Mouse (Mus musculus) brown adipose tissue, adult 24 weeks (tissue): ENCODE measurements around the gene Ccdc174. TPM values are rescaled to one million over a fixed set of nuclear protein-coding genes. Genes with fewer than 3 reads are reported as not detected.
"Not testable (repeated sequence)": the region's sequence is repeated elsewhere in the genome, so short reads cannot be mapped to it uniquely, and the experiment has no call there.

Experiments used
- H3K27ac ChIP-seq: fragments of 200-500 bp; replicated peaks from 2 replicates; pipeline ENCODE4 v1.5.1; 2012; ENCODE audit warnings: low read depth, mild to moderate bottlenecking, low read length
- H3K4me1 ChIP-seq: fragments of 200-500 bp; 2 replicates; pipeline ENCODE4 v1.6.1; 2012; ENCODE audit warnings: low read length, mixed read lengths; ENCODE audit not compliant: control insufficient read depth, insufficient read depth, insufficient read length
- H3K4me3 ChIP-seq: fragments of 200-500 bp; 2 replicates; pipeline ENCODE4 v1.5.1; 2012; ENCODE audit warnings: low read depth, mild to moderate bottlenecking, low read length, moderate library complexity; ENCODE audit not compliant: insufficient read depth
- polyA plus RNA-seq: library from polyadenylated mRNA; stranded (reverse); fragments of >200 nt; gene quantifications from 2 replicates; pipeline ENCODE4 v1.2.4, GENCODE M21; 2012; ENCODE audit not compliant: missing spikeins, insufficient read depth, insufficient read length

Ccdc174 gene
- polyA plus RNA-seq, 1 experiment, result 16.5 TPM

DNA sequence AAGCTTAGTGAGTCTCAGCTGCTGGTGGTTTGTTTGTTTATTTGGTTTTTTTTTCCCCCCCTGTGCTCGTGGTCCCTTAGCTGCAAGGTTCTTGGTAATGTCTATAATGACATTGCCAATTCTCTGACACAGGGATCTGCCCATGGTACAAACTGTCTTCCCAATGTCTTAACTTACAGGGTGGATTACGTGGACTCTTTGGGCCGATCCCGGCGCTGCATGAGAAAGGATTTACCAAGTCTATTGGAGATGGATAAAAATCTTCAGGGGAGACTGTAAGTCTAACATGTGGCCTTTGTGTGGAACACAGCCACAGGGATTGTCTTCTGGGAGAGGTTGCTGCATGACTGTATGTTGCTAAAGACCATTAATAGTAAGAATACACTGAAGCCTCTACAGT, 12.8 kb downstream of the Ccdc174 start:
- Histone ChIP-seq H3K4me3 (no peak overlapping the region), H3K4me1 (no peaks in the 10 kb centered on the region), H3K27ac (no peak overlapping the region)

GRCm38 (mm10) chr6:91891776-91892175, 13.9 kb downstream of the Ccdc174 start:
- Histone ChIP-seq H3K27ac (no peak overlapping the region), H3K4me1 (no peaks in the 10 kb centered on the region), H3K4me3 (no peak overlapping the region)

GRCm38 (mm10) chr6:91896783-91897182, 18.9 kb downstream of the Ccdc174 start:
- H3K4me3 ChIP-seq, result no peak overlapping the region
- H3K4me1 ChIP-seq, result no peaks in the 10 kb centered on the region
- H3K27ac ChIP-seq, result no peak overlapping the region

GRCm38 (mm10) chr6:91901505-91901904, 23.7 kb downstream of the Ccdc174 start:
- Histone ChIP-seq H3K4me3 (no peak overlapping the region), H3K27ac (no peak overlapping the region), H3K4me1 (no peaks in the 10 kb centered on the region)

- not testable (repeated sequence) for H3K4me3 ChIP-seq, H3K27ac ChIP-seq, H3K4me1 ChIP-seq
Measured at GRCm38 (mm10) chr6:91902509-91902908, 24.7 kb downstream of the Ccdc174 start, which contains the start of gene 4930590J08Rik. TSS of gene 4930590J08Rik (plus strand) at chr6:91902809.

- Histone ChIP-seq H3K4me1 (no peaks in the 10 kb centered on the region), H3K4me3 (no peak overlapping the region), H3K27ac (no peak overlapping the region)
Measured at GRCm38 (mm10) chr6:91914011-91914410, 36.2 kb downstream of the Ccdc174 start.

DNA sequence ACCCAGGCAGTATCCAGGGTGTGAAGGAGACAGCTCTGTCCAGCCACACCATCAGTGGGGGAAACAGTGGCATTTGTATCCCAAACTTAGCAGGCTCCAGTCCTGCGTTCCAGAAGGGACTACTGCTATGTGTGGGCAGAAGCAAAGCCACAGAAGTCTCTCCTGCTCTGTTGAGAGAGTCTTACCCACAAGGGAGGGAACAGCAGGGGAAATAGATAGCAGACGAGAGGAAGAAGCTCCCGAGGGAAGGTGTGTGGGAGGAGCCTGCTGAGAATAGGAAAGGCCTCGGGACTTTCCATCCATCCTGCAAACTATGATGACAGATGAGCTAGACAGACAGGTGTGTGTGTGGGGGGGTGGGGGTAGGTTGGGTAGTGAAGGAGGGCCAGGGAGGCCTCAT, 39.4 kb downstream of the Ccdc174 start:
- Histone ChIP-seq H3K4me1 (no peaks in the 10 kb centered on the region), H3K27ac (no peak overlapping the region), H3K4me3 (no peak overlapping the region)

GRCm38 (mm10) chr6:91917716-91918115, 39.9 kb downstream of the Ccdc174 start:
- no peak overlapping the region for H3K27ac ChIP-seq
- no peak overlapping the region for H3K4me3 ChIP-seq
- H3K4me1 ChIP-seq, result no peaks in the 10 kb centered on the region

- H3K27ac ChIP-seq, result no peak overlapping the region
- no peaks in the 10 kb centered on the region for H3K4me1 ChIP-seq
- no peak overlapping the region for H3K4me3 ChIP-seq
Measured at GRCm38 (mm10) chr6:91931231-91931630, 53.4 kb downstream of the Ccdc174 start.

- no peaks in the 10 kb centered on the region for H3K4me1 ChIP-seq
- H3K4me3 ChIP-seq, result no peak overlapping the region
Measured at GRCm38 (mm10) chr6:91938491-91938890, 60.6 kb downstream of the Ccdc174 start.

DNA sequence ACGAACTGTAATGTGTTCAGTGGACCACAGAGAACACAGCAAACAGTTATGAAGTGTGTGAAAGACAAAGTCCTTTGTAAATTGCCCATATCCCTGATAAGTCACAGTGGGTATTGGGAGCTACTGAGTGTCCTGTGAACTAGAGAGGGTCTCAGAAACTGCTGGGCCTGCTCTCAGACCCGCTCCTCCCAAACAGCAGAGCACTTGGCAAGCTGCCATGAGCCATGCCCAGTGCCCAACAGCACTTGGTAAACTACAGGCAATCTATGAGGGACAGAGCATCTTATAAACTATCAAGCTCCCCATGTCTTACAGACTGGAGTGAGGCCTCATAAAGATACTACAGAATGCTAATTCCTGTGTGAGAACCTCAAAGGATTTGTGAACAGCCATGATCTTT, 70.6 kb downstream of the Ccdc174 start:
- no peaks in the 10 kb centered on the region for H3K4me1 ChIP-seq
- no peak overlapping the region for H3K4me3 ChIP-seq
- no peak overlapping the region for H3K27ac ChIP-seq

More at GRCm38 (mm10) chr6:91938491-91938890, 60.6 kb downstream of the Ccdc174 start:
- no peak overlapping the region for H3K27ac ChIP-seq

Other genes with a start within 250 kb of the Ccdc174 start
- gene Slc6a6, start 194.0 kb upstream of the Ccdc174 start, polyA plus RNA-seq, result 33.0 and 38.9 TPM in 2 replicates
- 0.48 TPM in 1 of 2 replicates, not detected in the other for gene Grip2, start 50.8 kb upstream of the Ccdc174 start, polyA plus RNA-seq
- not detected in 2 replicates for gene 4930590J08Rik, start 24.8 kb downstream of the Ccdc174 start, polyA plus RNA-seq
- 3.8 and 8.7 TPM in 2 replicates for gene Fgd5, start 100.8 kb downstream of the Ccdc174 start, polyA plus RNA-seq
- gene Nr2c2, start 213.3 kb downstream of the Ccdc174 start, polyA plus RNA-seq, result 7.8 and 8.8 TPM in 2 replicates